Mouse (Mus musculus) kidney, adult 2 months (tissue): Measurements from ENCODE around the gene Gm9844. TPM values are rescaled to one million over a fixed set of nuclear protein-coding genes. Genes with fewer than 3 reads are reported as not detected.
A peak's percentile ranks its signal among the peaks of the same experiment; 100 is the strongest.

ENCODE experiments used
- DNase-seq: peaks from one replicate; pipeline ENCODE4 v3.0.0; 2021
- H3K27ac ChIP-seq: fragments of 200-500 bp; 2 replicates; pipeline ENCODE4 v1.5.1; 2012; ENCODE audit warnings: low read depth, low read length, control low read depth, inconsistent platforms; ENCODE audit not compliant: insufficient read depth
- H3K27me3 ChIP-seq: fragments of 200-500 bp; replicated peaks from 2 replicates; pipeline ENCODE4 v1.6.1; 2012; ENCODE audit warnings: mild to moderate bottlenecking, moderate library complexity, low read length, inconsistent platforms; ENCODE audit not compliant: control insufficient read depth, insufficient read depth
- H3K36me3 ChIP-seq: fragments of 200-500 bp; 2 replicates; pipeline ENCODE4 v1.6.1; 2012; ENCODE audit warnings: mild to moderate bottlenecking, moderate library complexity, low read length, inconsistent platforms; ENCODE audit not compliant: control insufficient read depth, insufficient read depth
- H3K4me1 ChIP-seq: fragments of 200-500 bp; 2 replicates; pipeline ENCODE4 v1.6.1; 2011; ENCODE audit warnings: low read length; ENCODE audit not compliant: control insufficient read depth, insufficient read depth
- H3K4me3 ChIP-seq: fragments of 200-500 bp; 2 replicates; pipeline ENCODE4 v1.5.1; 2011; ENCODE audit warnings: mild to moderate bottlenecking, low read depth, low read length, control low read depth; ENCODE audit not compliant: insufficient read depth
- CTCF ChIP-seq: fragments of 200-500 bp; conservative IDR thresholded peaks from 2 replicates; pipeline ENCODE4 v1.5.1; 2011; ENCODE audit warnings: low read depth, mild to moderate bottlenecking, control low read depth, low read length, moderate library complexity, mixed read lengths; ENCODE audit not compliant: insufficient read depth, insufficient read length
- POLR2A ChIP-seq: fragments of 200-500 bp; IDR thresholded peaks from one replicate; pipeline ENCODE4 v1.6.1; 2011; ENCODE audit warnings: low read depth, low read length, control low read depth
- WGBS: fragments of 180-500 bp; shearing (Covaris S2); methylation state at CpG from one replicate; pipeline ENCODE4 v1.1.7; 2018; 5-methylcytosine and 5-hydroxymethylcytosine counted together
- polyA plus RNA-seq: library from polyadenylated mRNA; depleted of rRNA; stranded (reverse); fragments of >200 nt; gene quantifications from 2 replicates; pipeline ENCODE4 v1.2.3, GENCODE M21; 2012

Gm9844 gene
- polyA plus RNA-seq, 1 experiment = 2.2 TPM

- WGBS = 9% methylated on average over 12 of the region's 12 CpGs
- DNase-seq = peak; percentile 18
- H3K27ac ChIP-seq = peak overlapping the region; percentile 16
- H3K27me3 ChIP-seq = no peaks in the 10 kb centered on the region
- no peaks in the 10 kb centered on the region; the same call in 1 of the 2 replicates for H3K36me3 ChIP-seq
- TF ChIP-seq CTCF = no peak
- no peak for TF ChIP-seq POLR2A
- H3K4me1 ChIP-seq = peaks cover 24% of the 10 kb centered on the region
- H3K4me3 ChIP-seq = peak overlapping the region; percentile 91
Measured at GRCm38 (mm10) chr7:24885468-24886307, 23.7 kb downstream of the Gm9844 start.

GRCm38 (mm10) chr7:24886308-24886633, 24.3 kb downstream of the Gm9844 start:
- H3K36me3 ChIP-seq = no peaks in the 10 kb centered on the region; the same call in 1 of the 2 replicates
- DNase-seq = peak; percentile 73
- no peak for TF ChIP-seq POLR2A
- TF ChIP-seq CTCF = no peak
- peak overlapping the region; percentile 16; the same call in 1 of the 2 replicates for H3K27ac ChIP-seq
- H3K27me3 ChIP-seq = no peaks in the 10 kb centered on the region
- H3K4me1 ChIP-seq = peaks cover 24% of the 10 kb centered on the region
- peak overlapping the region; percentile 91; the same call in 1 of the 2 replicates for H3K4me3 ChIP-seq
- 23% methylated on average over 4 of the region's 4 CpGs for whole genome bisulfite sequencing

GRCm38 (mm10) chr7:24887096-24887495, 25.1 kb downstream of the Gm9844 start:
- TF ChIP-seq CTCF (no peak), POLR2A (no peak)
- DNase-seq = no peak
- no peak overlapping the region; the same call in 1 of the 2 replicates for H3K27ac ChIP-seq
- no peak overlapping the region for H3K4me3 ChIP-seq
- H3K4me1 ChIP-seq = peaks cover 24% of the 10 kb centered on the region
- no peaks in the 10 kb centered on the region; the same call in 1 of the 2 replicates for H3K36me3 ChIP-seq
- whole genome bisulfite sequencing = 46% methylated on average over 4 of the region's 4 CpGs
- no peaks in the 10 kb centered on the region for H3K27me3 ChIP-seq

GRCm38 (mm10) chr7:24889431-24890220, 27.6 kb downstream of the Gm9844 start:
- H3K4me1 ChIP-seq = peaks cover 24% of the 10 kb centered on the region
- DNase-seq = peak; percentile 93
- TF ChIP-seq POLR2A (no peak), CTCF (no peak)
- H3K27me3 ChIP-seq = no peaks in the 10 kb centered on the region
- no peaks in the 10 kb centered on the region; the same call in 1 of the 2 replicates for H3K36me3 ChIP-seq
- peak overlapping the region; percentile 62; the same call in 1 of the 2 replicates for H3K27ac ChIP-seq
- 42% methylated on average over 6 of the region's 6 CpGs for WGBS
- H3K4me3 ChIP-seq = no peak overlapping the region

- WGBS = 28% methylated on average over 10 of the region's 10 CpGs
- DNase-seq = peak; percentile 76
- H3K27ac ChIP-seq = no peak overlapping the region
Measured at GRCm38 (mm10) chr7:24890281-24891216, 28.5 kb downstream of the Gm9844 start.

GRCm38 (mm10) chr7:24891241-24892124, 29.5 kb downstream of the Gm9844 start:
- peaks cover 18% of the 10 kb centered on the region for H3K4me1 ChIP-seq
- no peak for DNase-seq
- H3K27me3 ChIP-seq = no peaks in the 10 kb centered on the region
- H3K27ac ChIP-seq = no peak overlapping the region
- 72% methylated on average over 3 of the region's 3 CpGs for WGBS
- no peaks in the 10 kb centered on the region; the same call in 1 of the 2 replicates for H3K36me3 ChIP-seq
- TF ChIP-seq POLR2A (no peak), CTCF (no peak)
- H3K4me3 ChIP-seq = no peak overlapping the region

More at GRCm38 (mm10) chr7:24890281-24891216, 28.5 kb downstream of the Gm9844 start:
- Histone ChIP-seq H3K4me1 (peaks cover 24% of the 10 kb centered on the region), H3K4me3 (no peak overlapping the region), H3K27me3 (no peaks in the 10 kb centered on the region), H3K36me3 (no peaks in the 10 kb centered on the region; the same call in 1 of the 2 replicates)
- TF ChIP-seq CTCF (peak; percentile 99), POLR2A (no peak)
